Mouse (Mus musculus) embryonic fibroblast, embryonic 13.5 days (primary cell): ENCODE data around the gene Psmb7. TPM values are rescaled to one million over a fixed set of nuclear protein-coding genes. Genes with fewer than 3 reads are reported as not detected.

ENCODE experiments used
- H3K27ac ChIP-seq: 2 replicates; pipeline ENCODE4 v1.5.1; 2012; ENCODE audit warnings: low read length, control low read depth, inconsistent platforms; ENCODE audit not compliant: insufficient read depth
- H3K4me1 ChIP-seq: 2 replicates; pipeline ENCODE4 v1.6.1; 2011; ENCODE audit warnings: low read length; ENCODE audit not compliant: control insufficient read depth, insufficient read depth
- H3K4me3 ChIP-seq: 2 replicates; pipeline ENCODE4 v1.5.1; 2011; ENCODE audit warnings: mild to moderate bottlenecking, control low read depth, low read length; ENCODE audit not compliant: insufficient read depth
- CTCF ChIP-seq: IDR thresholded peaks from 2 replicates; pipeline ENCODE4 v1.5.1; 2011; ENCODE audit warnings: mild to moderate bottlenecking, control low read depth, low read length, moderate library complexity, borderline replicate concordance; ENCODE audit not compliant: insufficient read depth
- POLR2A ChIP-seq: IDR thresholded peaks from 2 replicates; pipeline ENCODE4 v1.6.1; 2011; ENCODE audit warnings: low read depth, mild to moderate bottlenecking, control low read depth, low read length, moderate library complexity
- polyA plus RNA-seq: library from polyadenylated mRNA; stranded (reverse); fragments of >200 nt; gene quantifications from 2 replicates; pipeline ENCODE4 v1.2.4, GENCODE M21; 2011; ENCODE audit warnings: low read depth; ENCODE audit not compliant: missing spikeins, insufficient read length

The Psmb7 gene
- 177 and 184 TPM in 2 replicates for polyA plus RNA-seq

DNA sequence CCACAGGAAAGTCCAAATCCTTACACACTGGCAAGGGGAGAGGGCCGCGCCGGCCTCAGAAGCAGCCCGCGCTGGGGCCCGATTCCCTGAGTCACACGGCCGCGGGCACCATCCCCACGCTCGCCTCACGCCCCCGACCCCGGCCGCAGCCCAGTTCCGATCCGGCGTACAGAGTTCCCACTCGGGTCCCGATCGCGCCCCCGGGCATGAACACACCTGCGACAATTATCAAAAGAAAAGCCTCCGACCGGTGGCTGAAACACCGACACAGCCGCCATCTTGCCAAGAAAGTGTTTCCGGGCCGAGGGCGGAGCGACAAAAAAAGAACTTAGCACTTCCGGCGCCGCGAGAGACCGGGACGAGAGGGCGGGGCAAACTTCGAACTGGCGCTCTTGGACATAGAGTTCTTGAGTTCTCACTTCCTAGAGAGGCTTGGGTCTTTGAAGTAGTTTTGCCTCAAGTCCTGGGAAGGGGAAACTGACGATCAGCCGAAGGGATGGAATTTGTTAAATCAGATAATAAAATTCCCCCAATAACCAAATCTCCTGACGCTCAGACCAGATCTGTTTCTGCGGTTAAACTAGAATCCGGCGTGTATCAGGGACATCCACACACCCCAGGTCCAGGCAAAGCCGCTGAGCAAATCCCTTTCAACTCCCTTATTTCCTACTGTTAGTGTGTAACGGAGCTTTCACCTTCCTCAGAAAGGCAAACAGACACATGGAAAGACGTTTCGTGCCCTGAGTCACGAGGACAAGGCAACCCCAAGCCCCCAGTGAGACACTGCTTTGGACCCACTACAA, at the start of gene Psmb7:
Gene Psmb7, minus strand, starts transcription at position 463 of the 803 bp plus-strand sequence.
- peaks cover 7% of the 10 kb centered on the region; the same call in 1 of the 2 replicates for H3K4me1 ChIP-seq
- TF ChIP-seq CTCF (no peak), POLR2A (peak; percentile 62)
- H3K27ac ChIP-seq: no peak within 1 kb of the TSS
- peak within 1 kb of the TSS; percentile 97 for H3K4me3 ChIP-seq

DNA sequence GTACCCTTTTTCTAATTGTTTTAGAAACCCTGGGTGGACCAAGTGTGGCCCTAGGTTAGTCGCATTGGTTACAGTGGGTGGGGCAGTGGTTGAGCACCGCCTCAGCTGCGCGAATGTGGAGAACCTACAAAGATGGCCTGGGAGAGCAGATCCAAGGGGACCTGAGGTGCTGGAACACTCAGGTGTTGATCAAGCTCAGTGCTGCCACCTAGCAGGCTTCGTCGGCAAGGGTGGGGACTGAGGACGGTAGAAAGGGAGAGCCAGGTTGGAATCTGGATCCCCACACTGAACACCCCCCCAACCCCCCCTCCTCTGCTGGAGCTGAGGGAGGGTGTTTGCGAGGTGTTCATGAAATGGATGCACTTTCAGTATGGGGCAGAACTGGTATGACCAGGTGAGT, 47.7 kb upstream of the Psmb7 start:
- Histone ChIP-seq H3K4me1 (no peaks in the 10 kb centered on the region), H3K27ac (no peak overlapping the region), H3K4me3 (no peak overlapping the region)
- peak; percentile 73; the same call in 1 of the 2 replicates for TF ChIP-seq CTCF
- TF ChIP-seq POLR2A: no peak

DNA sequence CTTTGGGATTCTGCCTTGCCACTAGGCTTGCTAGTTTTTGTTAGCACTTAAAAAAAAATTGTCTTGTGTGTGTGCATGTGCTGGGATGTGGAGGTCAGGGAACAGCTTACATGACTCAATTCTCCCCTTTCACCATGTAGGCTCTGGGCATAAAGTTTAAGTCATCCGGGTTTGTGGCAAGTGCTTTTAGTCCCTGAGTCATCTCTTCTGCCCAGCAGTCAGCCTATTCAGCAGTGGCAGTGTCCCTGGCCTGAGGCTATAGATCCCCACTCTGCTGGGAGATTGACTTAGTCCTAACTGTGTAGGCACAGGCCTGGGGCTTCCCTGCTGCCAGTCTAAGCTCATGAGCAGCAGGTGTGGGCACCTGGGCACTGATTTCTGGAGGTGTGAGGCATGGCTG, 46.0 kb upstream of the Psmb7 start:
- TF ChIP-seq CTCF (no peak), POLR2A (no peak)
- Histone ChIP-seq H3K27ac (no peak overlapping the region), H3K4me1 (no peaks in the 10 kb centered on the region), H3K4me3 (no peak overlapping the region)

GRCm38 (mm10) chr2:38688791-38689520, 45.1 kb upstream of the Psmb7 start:
- Histone ChIP-seq H3K4me1 (no peaks in the 10 kb centered on the region), H3K27ac (no peak overlapping the region), H3K4me3 (no peak overlapping the region)
- TF ChIP-seq CTCF (no peak), POLR2A (no peak)

DNA sequence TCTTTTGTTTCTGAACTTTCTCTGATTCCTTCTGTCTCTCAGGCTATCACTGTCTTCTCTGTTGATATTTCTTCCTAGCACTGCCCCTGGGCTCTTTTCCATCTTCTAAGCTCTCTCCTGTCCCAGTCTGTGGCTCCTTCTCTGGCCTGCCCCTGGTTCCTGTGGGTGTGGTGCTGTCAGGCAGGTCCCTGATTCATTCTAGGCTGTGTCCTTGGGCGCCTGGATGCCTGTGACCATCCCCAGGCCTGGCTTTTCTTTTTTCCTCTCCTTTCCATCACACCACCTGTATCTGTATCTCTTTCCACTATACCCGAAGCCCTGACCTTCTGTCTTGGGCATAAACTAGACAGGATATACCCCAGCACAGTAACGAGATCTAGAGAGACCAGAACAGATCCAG, 41.9 kb upstream of the Psmb7 start:
- no peak overlapping the region for H3K27ac ChIP-seq
- TF ChIP-seq CTCF (no peak), POLR2A (no peak)
- no peaks in the 10 kb centered on the region for H3K4me1 ChIP-seq
- H3K4me3 ChIP-seq: no peak overlapping the region

DNA sequence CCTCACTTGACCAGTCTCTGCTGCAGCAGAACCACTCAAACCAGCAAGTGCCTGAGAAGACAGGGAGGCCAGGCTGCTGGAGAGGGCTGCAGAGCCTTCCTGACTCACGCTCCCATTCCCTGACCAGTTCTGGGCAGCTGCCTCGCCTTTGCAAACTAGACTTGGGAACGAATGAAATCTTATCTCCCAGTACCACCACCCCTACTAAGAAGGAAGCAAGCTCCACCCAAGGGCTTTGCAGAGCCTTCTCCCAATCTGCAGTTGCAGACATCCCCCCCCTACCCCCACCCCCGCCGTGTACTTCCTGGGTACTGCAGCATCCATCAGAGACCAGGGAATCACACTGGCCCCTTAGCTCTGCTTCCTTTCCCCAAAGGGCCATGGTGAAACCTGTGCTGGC, 39.2 kb upstream of the Psmb7 start:
- TF ChIP-seq POLR2A: no peak
- TF ChIP-seq CTCF: no peak
- Histone ChIP-seq H3K27ac (no peak overlapping the region), H3K4me1 (no peaks in the 10 kb centered on the region), H3K4me3 (no peak overlapping the region)

GRCm38 (mm10) chr2:38682209-38682608, 38.3 kb upstream of the Psmb7 start:
- Histone ChIP-seq H3K4me1 (peaks cover 1% of the 10 kb centered on the region), H3K27ac (no peak overlapping the region), H3K4me3 (no peak overlapping the region)
- TF ChIP-seq POLR2A: no peak
- no peak for TF ChIP-seq CTCF

GRCm38 (mm10) chr2:38678947-38679346, 35.1 kb upstream of the Psmb7 start:
- H3K4me1 ChIP-seq: peaks cover 3% of the 10 kb centered on the region
- TF ChIP-seq POLR2A: no peak
- no peak for TF ChIP-seq CTCF
- no peak overlapping the region for H3K27ac ChIP-seq
- H3K4me3 ChIP-seq: no peak overlapping the region

- TF ChIP-seq POLR2A (no peak), CTCF (peak; percentile 54; the same call in 1 of the 2 replicates)
- Histone ChIP-seq H3K4me1 (peaks cover 3% of the 10 kb centered on the region), H3K27ac (no peak overlapping the region), H3K4me3 (no peak overlapping the region)
These were observed 31.6 kb upstream of the Psmb7 start for GRCm38 (mm10) chr2:38675366-38675969.
